Mouse (Mus musculus) embryonic fibroblast, embryonic 13.5 days (primary cell): ENCODE results near the gene Lkaaear1.

Source experiments
- CTCF ChIP-seq: IDR thresholded peaks from 2 replicates; pipeline ENCODE4 v1.5.1; 2011; ENCODE audit warnings: mild to moderate bottlenecking, control low read depth, low read length, moderate library complexity, borderline replicate concordance; ENCODE audit not compliant: insufficient read depth
- POLR2A ChIP-seq: IDR thresholded peaks from 2 replicates; pipeline ENCODE4 v1.6.1; 2011; ENCODE audit warnings: low read depth, mild to moderate bottlenecking, control low read depth, low read length, moderate library complexity

- no peak for TF ChIP-seq CTCF
- TF ChIP-seq POLR2A: no peak
Observed at GRCm38 (mm10) chr2:181692304-181692703, 5.9 kb downstream of the Lkaaear1 start.
